Mouse (Mus musculus): Measurements from ENCODE around the gene Bcs1l.

GRCm38 (mm10) chr1:74569739-74570719 lies 18.1 kb upstream of the Bcs1l start:
- TF ChIP-seq CTCF (conservative IDR thresholded peaks at IDR 0.05; ENCODE audit: low read length), result no peak
- no peak for TF ChIP-seq POU5F1 (IDR thresholded peaks at IDR 0.05; ENCODE audit: borderline replicate concordance, low read length)
- no peak for TF ChIP-seq NANOG (IDR thresholded peaks at IDR 0.05; ENCODE audit: borderline replicate concordance, low read length)

Measured in E14TG2a.4 (cell line).